Mouse (Mus musculus) stomach, postnatal 0 days (tissue): ENCODE data around the gene Rpl24. TPM values are rescaled to one million over a fixed set of nuclear protein-coding genes. Genes with fewer than 3 reads are reported as not detected.
A peak's percentile ranks its signal among the peaks of the same experiment; 100 is the strongest.
"Not testable (repeated sequence)": the region's sequence is repeated elsewhere in the genome, so short reads cannot be mapped to it uniquely, and the experiment has no call there.

Source experiments
- ATAC-seq: fragments of 200-750 bp; cut with Nextera tagmentation; 2 replicates; pipeline ENCODE4 v1.8.0; 2017; ENCODE audit not compliant: low FRiP score, low TSS enrichment
- DNase-seq: peaks from one replicate; pipeline ENCODE4 v3.0.0-alpha.2; 2016; ENCODE audit warnings: low spot score
- H3K27ac ChIP-seq: fragments of 300-500 bp; sonication (generic); replicated peaks from 2 replicates; pipeline ENCODE4 v1.5.1; 2014; ENCODE audit warnings: mild to moderate bottlenecking, control low read depth
- H3K27me3 ChIP-seq: fragments of 300-500 bp; sonication (generic); 2 replicates; pipeline ENCODE4 v1.6.1; 2014; ENCODE audit warnings: low read length; ENCODE audit not compliant: control insufficient read depth, insufficient read depth
- H3K36me3 ChIP-seq: fragments of 300-500 bp; sonication (generic); 2 replicates; pipeline ENCODE4 v1.6.1; 2014; ENCODE audit warnings: low read length, mixed read lengths; ENCODE audit not compliant: control insufficient read depth, insufficient read depth
- H3K4me1 ChIP-seq: fragments of 300-500 bp; sonication (generic); replicated peaks from 2 replicates; pipeline ENCODE4 v1.6.1; 2014; ENCODE audit warnings: antibody characterized with exemption; ENCODE audit not compliant: control insufficient read depth, insufficient read depth
- H3K4me2 ChIP-seq: fragments of 300-500 bp; sonication (generic); replicated peaks from 2 replicates; pipeline ENCODE4 v1.6.1; 2014; ENCODE audit warnings: low read depth, mild to moderate bottlenecking, control low read depth, moderate library complexity
- H3K4me3 ChIP-seq: fragments of 300-500 bp; sonication (generic); 2 replicates; pipeline ENCODE4 v1.5.1; 2014; ENCODE audit warnings: low read depth, low read length, control low read depth
- H3K9ac ChIP-seq: fragments of 300-500 bp; sonication (generic); 2 replicates; pipeline ENCODE4 v1.6.1; 2014; ENCODE audit warnings: mild to moderate bottlenecking, low read length, control low read depth, mixed read lengths
- H3K9me3 ChIP-seq: fragments of 300-500 bp; sonication (generic); 2 replicates; pipeline ENCODE4 v1.6.1; 2016; ENCODE audit warnings: low read length; ENCODE audit not compliant: control insufficient read depth
- CTCF ChIP-seq: IDR thresholded peaks from 2 replicates; pipeline ENCODE4 v1.5.1; 2016; ENCODE audit warnings: antibody characterized with exemption, low read depth, mild to moderate bottlenecking, moderate library complexity
- EP300 ChIP-seq: optimal IDR thresholded peaks from 2 replicates; pipeline ENCODE3; 2016; ENCODE audit warnings: antibody characterized with exemption
- WGBS: fragments of 180-500 bp; shearing (Covaris S2); extraction: QIAGEN DNeasy Blood & Tissue Kit; methylation state at CpG from one replicate; pipeline ENCODE4 v1.1.7; 2014; 5-methylcytosine and 5-hydroxymethylcytosine counted together
- polyA plus RNA-seq: library from polyadenylated mRNA; unstranded; fragments of >200 nt; fragmentation: Nextera tagmentation; extraction: Ambion mirVana; gene quantifications from 2 replicates; pipeline ENCODE4 v1.2.1, GENCODE M21; 2015

Rpl24 gene
- polyA plus RNA-seq, 1 experiment from 2014 or later: 770 TPM

DNA sequence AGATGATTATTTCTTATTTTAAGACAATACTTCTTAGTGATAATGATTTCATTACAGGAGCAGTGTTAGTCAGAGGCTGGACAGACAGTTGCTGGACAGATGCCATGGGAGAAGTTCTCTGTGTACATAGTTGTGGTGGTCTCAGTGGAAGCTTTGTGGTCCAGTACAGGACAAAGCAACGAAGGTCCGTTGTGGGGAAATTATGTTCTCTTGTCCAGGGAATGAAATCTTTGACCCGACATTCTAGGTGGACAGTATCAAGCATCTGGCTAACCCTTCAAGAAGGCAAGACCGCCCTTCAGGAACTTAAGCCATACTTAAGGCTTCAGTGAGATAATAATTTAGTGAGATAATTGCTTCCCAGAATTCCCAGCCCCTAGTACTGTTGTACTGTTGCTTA is 27.3 kb upstream of the Rpl24 start:
- H3K9ac ChIP-seq: no peak overlapping the region
- WGBS: 80% methylated on average over 4 of the region's 4 CpGs
- no peaks in the 10 kb centered on the region for H3K36me3 ChIP-seq
- no peaks in the 10 kb centered on the region for H3K9me3 ChIP-seq
- no peak overlapping the region for H3K4me3 ChIP-seq
- no peaks in the 10 kb centered on the region for H3K4me1 ChIP-seq
- no peak overlapping the region for H3K27ac ChIP-seq
- H3K27me3 ChIP-seq: no peaks in the 10 kb centered on the region
- no peak for DNase-seq
- no peak for ATAC-seq
- TF ChIP-seq CTCF: no peak
- TF ChIP-seq EP300: no peak
- no peak overlapping the region for H3K4me2 ChIP-seq

DNA sequence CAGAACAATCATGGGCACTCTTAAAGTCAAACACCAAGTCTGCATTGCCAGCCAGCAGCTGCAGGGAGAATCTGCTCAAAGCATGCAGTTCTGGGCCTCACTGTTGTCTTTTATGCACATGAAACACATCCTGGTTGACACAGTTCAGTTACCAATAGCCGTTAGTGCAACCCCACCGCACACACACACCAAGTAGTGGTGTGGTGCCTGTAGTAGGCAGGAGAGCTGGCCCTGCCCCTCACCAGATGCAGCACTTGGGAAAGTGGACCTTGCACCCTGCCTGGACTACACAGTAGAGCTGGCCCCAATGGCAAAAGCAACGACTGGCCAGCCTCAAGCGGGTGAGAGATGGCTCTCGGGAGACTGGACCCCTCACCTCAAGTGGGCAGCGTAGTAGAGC is 26.4 kb upstream of the Rpl24 start:
- Histone ChIP-seq H3K27ac (no peak overlapping the region), H3K27me3 (no peaks in the 10 kb centered on the region), H3K4me3 (no peak overlapping the region), H3K36me3 (no peaks in the 10 kb centered on the region), H3K9ac (no peak overlapping the region), H3K9me3 (no peaks in the 10 kb centered on the region), H3K4me2 (no peak overlapping the region), H3K4me1 (no peaks in the 10 kb centered on the region)
- 77% methylated on average over 6 of the region's 6 CpGs for WGBS
- TF ChIP-seq EP300 (no peak), CTCF (no peak)
- ATAC-seq (peak; percentile 35; the same call in 1 of the 2 replicates), DNase-seq (no peak)

DNA sequence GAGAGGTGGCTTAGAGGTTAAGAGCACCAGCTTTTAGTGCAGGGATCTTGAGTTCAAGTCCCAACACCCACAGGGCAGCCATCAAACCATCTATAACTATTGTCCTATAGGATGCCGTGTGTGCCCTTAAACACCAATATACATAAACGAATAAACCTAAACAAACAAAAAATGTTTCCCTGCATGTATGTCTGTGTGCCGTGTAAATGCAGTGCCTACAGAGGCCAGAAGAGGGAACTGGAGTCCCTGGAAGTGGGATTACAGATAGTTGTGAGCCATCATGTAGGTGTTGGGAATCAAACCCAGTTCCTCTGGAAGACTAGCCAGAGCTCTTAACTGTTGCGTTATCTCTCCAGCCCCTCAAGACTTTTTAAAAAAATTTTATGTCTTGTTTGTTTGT is 25.3 kb upstream of the Rpl24 start:
- TF ChIP-seq CTCF (no peak), EP300 (no peak)
- H3K36me3 ChIP-seq: no peaks in the 10 kb centered on the region
- WGBS: 91% methylated on average over 4 of the region's 4 CpGs
- no peak overlapping the region for H3K4me2 ChIP-seq
- H3K9me3 ChIP-seq: no peaks in the 10 kb centered on the region
- no peaks in the 10 kb centered on the region for H3K27me3 ChIP-seq
- no peak overlapping the region for H3K27ac ChIP-seq
- no peaks in the 10 kb centered on the region for H3K4me1 ChIP-seq
- no peak for ATAC-seq
- H3K4me3 ChIP-seq: no peak overlapping the region
- DNase-seq: no peak
- H3K9ac ChIP-seq: no peak overlapping the region

DNA sequence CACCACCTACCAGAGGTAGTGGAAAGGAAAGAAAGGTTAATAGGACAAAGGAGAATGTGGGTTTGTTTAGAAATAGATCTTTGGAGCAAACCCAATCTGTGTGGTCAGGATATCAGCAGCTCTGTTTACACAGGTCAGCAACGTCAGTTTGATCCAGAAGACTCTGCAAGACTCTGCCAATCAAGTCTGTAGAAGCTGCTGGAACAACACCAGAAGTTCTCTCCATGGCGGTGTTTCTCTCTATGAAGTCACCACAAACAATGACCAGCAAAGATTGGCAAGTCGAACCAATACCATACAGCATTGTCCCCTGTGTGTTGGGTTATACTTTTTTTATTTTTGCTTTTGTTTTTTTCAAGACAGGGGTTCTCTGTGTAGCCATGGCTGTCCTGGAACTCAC is 18.8 kb upstream of the Rpl24 start:
- ATAC-seq (no peak; the same call in 1 of the 2 replicates), DNase-seq (no peak)
- no peaks in the 10 kb centered on the region for H3K27me3 ChIP-seq
- no peaks in the 10 kb centered on the region for H3K36me3 ChIP-seq
- 51% methylated on average over 3 of the region's 3 CpGs for WGBS
- no peak overlapping the region for H3K4me3 ChIP-seq
- no peak overlapping the region for H3K27ac ChIP-seq
- no peaks in the 10 kb centered on the region for H3K4me1 ChIP-seq
- no peaks in the 10 kb centered on the region for H3K9me3 ChIP-seq
- no peak overlapping the region for H3K9ac ChIP-seq
- TF ChIP-seq CTCF: no peak
- TF ChIP-seq EP300: no peak
- H3K4me2 ChIP-seq: no peak overlapping the region

DNA sequence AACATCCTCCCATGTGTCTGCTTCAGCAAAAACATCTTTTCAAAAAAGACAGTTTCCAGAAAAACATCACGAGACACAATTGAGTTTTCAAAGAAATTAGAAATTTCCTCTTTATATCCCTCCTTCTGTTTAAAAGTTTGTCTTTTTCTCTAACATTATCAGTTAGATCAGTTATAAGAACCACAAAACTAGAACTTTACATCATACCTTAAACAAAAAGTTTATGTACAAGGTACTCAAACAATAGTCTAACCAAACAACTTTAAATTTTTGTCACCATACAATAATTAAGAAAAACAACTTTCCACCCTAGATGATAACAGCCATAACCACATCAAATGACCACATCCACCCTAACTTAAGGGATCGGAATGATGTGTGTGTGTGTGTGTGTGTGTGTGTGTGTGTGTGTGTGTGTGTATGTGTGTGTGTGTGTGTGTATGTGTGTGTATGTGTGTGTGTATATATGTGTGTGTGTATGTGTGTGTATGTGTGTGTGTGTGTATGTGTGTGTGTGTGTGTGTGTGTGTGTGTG is 18.1 kb upstream of the Rpl24 start:
- WGBS: 78% methylated on average over 2 of the region's 2 CpGs
- not testable (repeated sequence) for H3K36me3 ChIP-seq, H3K4me3 ChIP-seq, H3K4me1 ChIP-seq, ATAC-seq, H3K9ac ChIP-seq, H3K27me3 ChIP-seq, DNase-seq, H3K9me3 ChIP-seq, H3K27ac ChIP-seq, H3K4me2 ChIP-seq

DNA sequence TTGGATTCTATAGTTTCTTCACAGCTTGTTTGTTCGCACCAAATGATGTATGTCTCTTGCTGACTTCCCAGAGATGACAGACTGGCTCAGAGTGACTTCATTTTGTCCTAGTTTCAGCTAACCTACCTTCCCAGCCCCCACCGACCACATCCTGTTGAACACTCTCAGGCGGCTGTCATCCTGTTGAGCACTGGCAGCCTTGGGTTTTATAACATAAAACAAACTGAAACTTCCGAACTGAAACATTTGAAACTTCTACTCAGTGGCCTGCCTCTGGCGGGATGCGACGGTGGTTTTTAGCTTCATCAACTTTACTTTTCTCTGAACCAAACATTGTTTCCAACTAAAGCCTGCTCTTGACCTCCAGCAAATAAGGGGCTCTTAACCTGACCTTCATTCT is 17.1 kb upstream of the Rpl24 start:
- no peaks in the 10 kb centered on the region for H3K9me3 ChIP-seq
- H3K27me3 ChIP-seq: no peaks in the 10 kb centered on the region
- no peaks in the 10 kb centered on the region for H3K36me3 ChIP-seq
- no peak for DNase-seq
- no peak overlapping the region for H3K4me3 ChIP-seq
- H3K27ac ChIP-seq: no peak overlapping the region
- H3K4me1 ChIP-seq: no peaks in the 10 kb centered on the region
- TF ChIP-seq EP300: no peak
- TF ChIP-seq CTCF: no peak
- H3K9ac ChIP-seq: no peak overlapping the region
- no peak for ATAC-seq
- H3K4me2 ChIP-seq: no peak overlapping the region
- 39% methylated on average over 7 of the region's 7 CpGs for WGBS
